24 mouse cellular contexts compared by ENCODE assay signal in genomic region chr3:109032306-109032705, GRCm38 (mm10). TPM values are rescaled to one million over a fixed set of nuclear protein-coding genes. Genes with fewer than 3 reads are reported as not detected.
"Had no signal": no experiment of that assay in that cellular context is flagged by ENCODE, and none has a peak within 500 bp of the region (broad histone marks: within the 10 kb centered on the region; RNA-seq: fewer than 3 reads in every experiment).

No protein-coding gene starts in this region.

- H3K9ac ChIP-seq: lung, embryonic 14.5 days; midbrain, embryonic 12.5 days; neural tube, embryonic 13.5 days; neural tube, embryonic 15.5 days had no signal

- H3K4me2 ChIP-seq: lung, embryonic 14.5 days; midbrain, embryonic 12.5 days; neural tube, embryonic 13.5 days; neural tube, embryonic 15.5 days had no signal

- H3K36me3 ChIP-seq: midbrain, embryonic 10.5 days; midbrain, embryonic 12.5 days; neural tube, embryonic 13.5 days; neural tube, embryonic 15.5 days had no signal

- DNase-seq: lung, adult 18-20 months; lung, embryonic 14.5 days; lung, postnatal 10 days; lung, postnatal 4 days; midbrain, embryonic 14.5 days; right cerebral cortex, postnatal 14 days; thymus, adult 18-20 months; thymus, postnatal 14 days; thymus, postnatal 36 days had no signal

- H3K4me1 ChIP-seq: neural tube, embryonic 13.5 days had no signal

- H3K4me3 ChIP-seq: midbrain, embryonic 10.5 days; midbrain, embryonic 12.5 days; myocyte; neural tube, embryonic 13.5 days; neural tube, embryonic 15.5 days had no signal

- H3K27ac ChIP-seq: midbrain, embryonic 10.5 days; midbrain, embryonic 12.5 days; neural tube, embryonic 13.5 days; neural tube, embryonic 15.5 days had no signal

- ATAC-seq: midbrain, embryonic 16.5 days had no signal

- H3K27me3 ChIP-seq: midbrain, embryonic 12.5 days; neural tube, embryonic 13.5 days; neural tube, embryonic 15.5 days had no signal

- H3K9me3 ChIP-seq: midbrain, embryonic 10.5 days; midbrain, embryonic 12.5 days; neural tube, embryonic 13.5 days; neural tube, embryonic 15.5 days had no signal

RNA-seq across cellular contexts. Expression of gene Slc25a54, which starts 48.0 kb away (rescaled TPM):
- total RNA-seq: megakaryocyte, adult 5-6 weeks; megakaryocyte-erythroid progenitor cell, adult 5-6 weeks had no signal
- polyA plus RNA-seq: liver, embryonic 16.5 days; lung, embryonic 14.5 days; lung, embryonic 16.5 days; midbrain, embryonic 10.5 days; midbrain, embryonic 12.5 days; midbrain, embryonic 14.5 days; midbrain, embryonic 16.5 days; neural tube, embryonic 11.5 days; neural tube, embryonic 13.5 days; neural tube, embryonic 15.5 days; spleen, adult 2 months; stomach, embryonic 14.5 days; stomach, embryonic 16.5 days; thymus, postnatal 0 days had no signal
